Mouse (Mus musculus) R1 (cell line): ENCODE results near the gene Engase.

Experiments
- DNase-seq: peaks from one replicate; pipeline ENCODE4 v3.0.0-alpha.2; 2018; ENCODE audit warnings: low read depth, low spot score

Gene Engase

DNA sequence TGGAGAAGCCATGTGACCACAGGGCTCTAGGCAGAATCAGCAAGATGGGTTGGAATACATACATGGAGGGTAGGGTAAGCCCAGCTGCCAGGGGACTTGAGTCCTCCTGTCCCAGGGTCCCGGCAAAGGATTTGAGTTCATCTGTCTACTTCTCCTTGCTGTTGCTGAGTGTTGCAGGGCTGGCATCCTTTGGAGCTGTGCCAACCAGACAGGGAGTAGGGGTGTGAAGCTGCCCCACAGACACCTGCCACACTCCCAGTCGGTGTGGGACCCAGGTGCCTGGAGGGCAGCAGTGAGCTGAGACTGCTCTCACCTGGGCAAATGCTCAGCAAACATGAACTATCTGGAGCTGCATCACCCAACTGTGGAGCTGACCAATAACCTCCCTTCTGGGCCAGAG is 44.3 kb downstream of the Engase start:
- no peak for DNase-seq

DNA sequence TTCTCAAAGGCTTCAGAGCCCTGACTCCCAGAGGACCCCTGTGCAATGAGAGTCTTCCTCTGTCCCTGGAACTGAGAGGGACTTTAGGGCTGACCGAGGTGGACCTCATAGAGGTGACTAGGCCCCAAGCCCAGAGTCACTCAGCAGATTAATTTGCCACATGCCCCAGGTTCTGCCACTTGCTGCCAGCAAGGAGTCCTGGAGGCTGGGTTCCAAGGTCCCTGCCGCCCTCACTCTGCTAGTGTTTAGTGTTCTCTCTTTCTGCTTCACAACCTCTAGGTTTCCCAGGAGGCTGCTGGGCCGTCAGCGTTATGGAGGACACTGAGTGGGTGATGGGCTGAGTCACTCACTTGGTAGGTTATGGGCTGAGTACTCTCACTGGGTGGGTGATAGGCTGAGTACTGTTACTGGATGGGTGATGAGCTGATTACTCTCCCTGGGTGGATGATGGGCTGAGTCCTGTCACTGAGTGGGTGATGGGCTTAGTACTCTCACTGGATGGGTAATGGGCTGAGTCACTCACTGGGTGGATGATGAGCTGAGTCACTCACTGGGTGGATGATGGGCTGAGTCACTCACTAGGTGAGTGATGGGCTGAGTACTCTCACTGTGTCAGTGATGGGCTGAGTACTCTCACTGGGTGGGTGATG is 47.0 kb downstream of the Engase start:
- no peak for DNase-seq

DNA sequence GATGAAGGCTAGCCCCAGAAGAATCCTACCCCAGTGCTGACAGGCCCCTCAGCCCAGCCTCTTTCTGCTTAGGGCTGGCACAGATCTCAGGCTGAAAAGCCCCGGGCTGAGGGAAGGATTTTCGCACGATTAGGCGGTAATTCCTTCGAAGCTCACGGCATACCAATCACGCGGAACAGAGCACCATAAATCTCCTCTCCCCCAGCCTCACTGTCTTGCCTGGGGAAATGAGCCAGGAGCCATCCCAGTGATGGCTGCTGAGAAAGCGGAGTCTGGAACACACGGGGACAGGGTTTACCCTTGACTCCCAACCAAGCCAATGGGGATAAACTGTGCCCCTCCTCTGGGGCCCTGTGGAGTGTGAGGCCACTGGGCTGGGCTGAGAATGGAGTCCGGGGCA is 48.4 kb downstream of the Engase start:
- no peak for DNase-seq

DNA sequence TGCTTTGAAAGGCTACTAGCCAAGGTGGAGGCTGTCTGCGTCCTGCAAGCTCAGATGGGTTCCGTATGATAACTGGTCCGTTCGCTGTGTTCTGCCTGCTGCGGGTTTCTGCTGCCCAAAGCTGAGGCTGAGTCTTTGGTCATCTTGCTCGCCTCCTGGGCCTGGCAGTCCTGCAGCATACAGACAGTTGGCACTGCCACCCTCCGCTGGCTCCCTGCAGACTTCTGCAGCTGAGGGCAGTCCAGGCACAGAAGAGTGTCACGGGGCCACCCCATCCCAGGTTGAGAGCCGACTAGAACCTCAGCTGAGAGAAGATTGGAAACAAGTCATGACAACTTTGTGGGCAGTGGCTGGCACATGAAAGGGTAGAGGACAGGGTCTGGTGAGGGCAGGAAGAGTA is 52.1 kb downstream of the Engase start:
- no peak for DNase-seq

DNA sequence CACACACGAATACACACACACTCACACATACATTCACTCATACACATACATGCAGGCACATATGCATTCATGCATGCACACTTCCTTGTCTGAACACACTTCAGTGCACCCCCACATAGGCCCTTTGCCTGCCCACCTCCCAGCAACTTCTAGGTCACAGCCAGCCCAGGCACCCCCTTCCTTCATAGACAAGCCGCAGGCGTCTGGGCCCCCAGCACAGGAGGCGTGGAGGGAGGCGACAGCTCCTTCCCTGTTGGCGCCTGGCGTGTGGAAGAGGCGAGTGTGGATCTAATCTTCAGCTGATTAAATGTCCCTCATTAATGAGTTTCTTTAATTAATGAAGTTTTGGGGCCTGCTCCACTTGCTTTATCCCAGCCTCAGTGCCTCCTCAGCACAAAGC is 53.7 kb downstream of the Engase start:
- no peak for DNase-seq

DNA sequence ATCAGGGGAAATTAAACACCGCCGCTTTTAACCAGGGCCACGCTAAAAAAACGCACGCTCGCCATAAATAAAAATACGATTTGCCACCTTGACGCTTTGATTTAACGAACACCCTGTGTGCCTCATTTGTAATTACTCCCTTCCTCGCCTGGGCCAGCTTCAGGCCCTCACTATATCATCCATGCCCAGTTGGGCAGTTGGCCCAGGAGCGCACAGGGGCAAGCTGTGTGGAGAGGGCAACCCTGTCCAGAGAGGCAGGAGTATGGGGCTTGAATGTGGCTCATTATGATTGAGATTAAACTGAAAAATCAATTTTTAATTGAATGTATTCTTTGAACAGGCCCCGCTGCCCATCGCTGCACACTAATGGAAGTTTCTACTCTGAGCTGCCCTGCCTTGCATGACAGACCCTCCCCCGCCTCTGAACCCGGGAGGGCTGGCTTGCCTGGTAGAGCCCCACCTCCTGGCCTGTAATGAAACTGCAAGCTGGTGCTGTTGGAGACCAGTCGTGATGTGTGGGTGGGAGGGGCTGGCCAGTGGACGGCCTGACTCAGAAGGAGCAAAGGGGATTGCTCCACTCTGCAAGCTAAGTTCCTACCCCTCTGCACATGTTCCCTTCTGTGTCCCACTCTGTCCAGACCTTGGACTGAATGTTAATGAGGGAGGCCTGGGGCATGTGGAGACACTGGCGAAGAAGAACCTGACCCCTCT is 57.9 kb downstream of the Engase start:
- DNase-seq: peak; percentile 74

DNA sequence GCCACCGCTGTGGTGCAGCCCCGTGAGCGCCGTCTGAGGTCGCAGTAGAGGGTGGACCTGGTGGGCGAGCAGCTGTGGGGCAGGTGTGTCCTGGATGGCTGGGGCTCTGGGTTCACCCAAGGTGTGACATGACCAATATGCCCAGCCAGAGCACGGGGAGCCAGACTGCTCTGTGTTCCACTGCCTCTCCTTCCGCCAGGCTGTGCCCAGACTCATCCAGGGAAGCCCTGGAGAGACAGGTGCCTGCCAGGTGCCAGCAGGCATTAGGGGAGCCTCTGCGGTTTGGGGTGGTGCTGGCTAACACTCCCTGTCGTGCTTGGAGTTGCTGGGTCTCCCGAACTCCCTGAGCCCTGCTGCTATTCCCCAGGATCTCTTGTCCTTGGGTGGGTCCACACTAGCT is 61.4 kb downstream of the Engase start:
- no peak for DNase-seq
